Mouse (Mus musculus) stomach, embryonic 16.5 days (tissue): ENCODE data around the gene Igsf21. TPM values are rescaled to one million over a fixed set of nuclear protein-coding genes. Genes with fewer than 3 reads are reported as not detected.

Source experiments
- ATAC-seq: fragments of 200-750 bp; cut with Nextera tagmentation; 2 replicates; pipeline ENCODE4 v1.8.0; 2017; ENCODE audit warnings: moderate number of reproducible peaks, moderate TSS enrichment; ENCODE audit not compliant: insufficient read depth, low FRiP score
- H3K27ac ChIP-seq: fragments of 300-500 bp; sonication (generic); 2 replicates; pipeline ENCODE4 v1.5.1; 2014; ENCODE audit warnings: low read length
- H3K27me3 ChIP-seq: fragments of 300-500 bp; sonication (generic); 2 replicates; pipeline ENCODE4 v1.6.1; 2014; ENCODE audit warnings: low read length, control low read depth, mixed read lengths; ENCODE audit not compliant: control insufficient read depth, insufficient read depth
- H3K36me3 ChIP-seq: fragments of 300-500 bp; sonication (generic); 2 replicates; pipeline ENCODE4 v1.6.1; 2014; ENCODE audit warnings: low read length; ENCODE audit not compliant: control insufficient read depth, insufficient read depth
- H3K4me1 ChIP-seq: fragments of 300-500 bp; sonication (generic); 2 replicates; pipeline ENCODE4 v1.6.1; 2014; ENCODE audit warnings: low read length, control low read depth, mixed read lengths; ENCODE audit not compliant: control insufficient read depth, insufficient read depth
- H3K4me2 ChIP-seq: fragments of 300-500 bp; sonication (generic); 2 replicates; pipeline ENCODE4 v1.6.1; 2014; ENCODE audit warnings: low read depth, low read length, mixed read lengths
- H3K4me3 ChIP-seq: fragments of 300-500 bp; sonication (generic); replicated peaks from 2 replicates; pipeline ENCODE4 v1.5.1; 2014; ENCODE audit warnings: mild to moderate bottlenecking, low read length
- H3K9ac ChIP-seq: fragments of 300-500 bp; sonication (generic); 2 replicates; pipeline ENCODE4 v1.6.1; 2014; ENCODE audit warnings: low read length
- H3K9me3 ChIP-seq: fragments of 300-500 bp; sonication (generic); replicated peaks from 2 replicates; pipeline ENCODE4 v1.6.1; 2016; ENCODE audit warnings: low read length, control low read depth; ENCODE audit not compliant: control insufficient read depth
- WGBS: fragments of 180-500 bp; shearing (Covaris S2); extraction: QIAGEN DNeasy Blood & Tissue Kit; methylation state at CpG from one replicate; pipeline ENCODE4 v1.1.7; 2014; 5-methylcytosine and 5-hydroxymethylcytosine counted together
- polyA plus RNA-seq: library from polyadenylated mRNA; unstranded; fragments of >200 nt; fragmentation: Nextera tagmentation; extraction: Ambion mirVana; gene quantifications from 2 replicates; pipeline ENCODE4 v1.2.1, GENCODE M21; 2015

The Igsf21 gene
- polyA plus RNA-seq, 1 experiment from 2014 or later = 1.3 TPM

DNA sequence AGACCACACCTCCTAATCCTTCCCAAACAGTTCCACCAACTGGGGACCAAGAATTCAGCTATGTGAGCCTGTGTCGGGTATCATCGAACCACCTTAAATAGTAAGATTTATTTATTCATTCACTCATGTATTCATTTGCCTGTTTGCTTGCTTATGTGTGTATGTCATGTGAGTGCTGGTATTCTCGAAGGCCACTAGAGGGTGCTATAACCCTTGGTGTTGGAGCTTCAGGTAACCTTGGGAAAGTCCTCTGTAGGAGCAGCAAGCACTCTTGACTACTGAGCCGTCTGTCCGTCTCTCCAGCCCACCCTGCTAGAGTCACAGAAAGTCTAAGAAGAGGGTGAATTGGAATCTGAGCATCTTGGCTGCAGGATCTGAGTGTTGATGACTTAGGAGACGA lies 103.4 kb downstream of the Igsf21 start:
- H3K27me3 ChIP-seq = no peaks in the 10 kb centered on the region
- no peak overlapping the region for H3K4me3 ChIP-seq
- no peak for ATAC-seq
- no peaks in the 10 kb centered on the region for H3K4me1 ChIP-seq
- no peak overlapping the region for H3K27ac ChIP-seq
- H3K36me3 ChIP-seq = no peaks in the 10 kb centered on the region
- H3K9me3 ChIP-seq = no peaks in the 10 kb centered on the region
- WGBS = 89% methylated on average over 6 of the region's 6 CpGs
- H3K9ac ChIP-seq = no peak overlapping the region
- no peak overlapping the region for H3K4me2 ChIP-seq

DNA sequence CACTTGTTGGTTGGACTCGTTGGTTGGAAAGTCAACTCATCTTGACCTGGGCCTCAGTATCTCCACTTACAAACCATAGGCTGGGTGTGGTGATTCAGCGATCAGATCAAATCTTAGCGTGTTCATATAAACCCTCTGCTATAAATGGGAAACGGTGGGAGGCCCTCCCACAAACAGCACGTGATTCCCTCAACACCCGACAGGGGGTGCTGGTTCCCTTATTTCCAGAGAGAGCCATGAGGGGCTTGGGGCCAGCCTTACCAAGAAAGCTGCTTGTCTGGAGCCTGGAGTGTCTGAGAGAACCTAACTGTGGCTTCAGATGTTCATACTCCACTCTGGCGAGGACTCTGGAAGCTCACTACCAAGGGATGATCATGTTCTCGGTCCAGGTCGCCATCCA lies 106.1 kb downstream of the Igsf21 start:
- no peak overlapping the region for H3K9ac ChIP-seq
- no peak overlapping the region for H3K4me2 ChIP-seq
- H3K27ac ChIP-seq = no peak overlapping the region
- H3K4me1 ChIP-seq = no peaks in the 10 kb centered on the region
- H3K27me3 ChIP-seq = no peaks in the 10 kb centered on the region
- no peaks in the 10 kb centered on the region for H3K36me3 ChIP-seq
- no peak overlapping the region for H3K4me3 ChIP-seq
- no peaks in the 10 kb centered on the region for H3K9me3 ChIP-seq
- ATAC-seq = no peak
- WGBS = 70% methylated on average over 9 of the region's 9 CpGs

DNA sequence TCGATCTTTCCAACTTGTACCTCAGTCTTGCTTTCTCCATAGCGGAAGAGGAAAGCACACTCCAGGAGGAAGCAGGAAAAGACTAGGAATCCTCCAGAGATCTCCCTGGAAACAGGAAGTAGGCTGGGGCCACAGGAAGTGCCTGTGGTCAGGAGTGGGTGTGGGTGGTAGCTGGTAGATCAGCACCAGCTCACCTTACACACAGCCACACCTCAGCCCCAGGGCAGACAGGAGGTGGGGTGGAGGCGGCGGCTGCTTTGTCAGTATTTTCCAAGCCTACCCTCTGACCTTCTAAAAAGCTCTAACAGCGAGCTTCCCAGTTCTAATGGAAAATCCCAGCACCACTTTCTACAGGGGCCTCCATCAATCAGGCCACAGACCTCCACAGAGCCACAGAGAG lies 107.7 kb downstream of the Igsf21 start:
- no peak overlapping the region for H3K4me2 ChIP-seq
- ATAC-seq = no peak; the same call in 1 of the 2 replicates
- WGBS = 44% methylated on average over 5 of the region's 5 CpGs
- no peaks in the 10 kb centered on the region for H3K36me3 ChIP-seq
- no peak overlapping the region for H3K9ac ChIP-seq
- H3K9me3 ChIP-seq = no peaks in the 10 kb centered on the region
- H3K4me1 ChIP-seq = no peaks in the 10 kb centered on the region
- no peak overlapping the region for H3K4me3 ChIP-seq
- no peaks in the 10 kb centered on the region for H3K27me3 ChIP-seq
- H3K27ac ChIP-seq = no peak overlapping the region

DNA sequence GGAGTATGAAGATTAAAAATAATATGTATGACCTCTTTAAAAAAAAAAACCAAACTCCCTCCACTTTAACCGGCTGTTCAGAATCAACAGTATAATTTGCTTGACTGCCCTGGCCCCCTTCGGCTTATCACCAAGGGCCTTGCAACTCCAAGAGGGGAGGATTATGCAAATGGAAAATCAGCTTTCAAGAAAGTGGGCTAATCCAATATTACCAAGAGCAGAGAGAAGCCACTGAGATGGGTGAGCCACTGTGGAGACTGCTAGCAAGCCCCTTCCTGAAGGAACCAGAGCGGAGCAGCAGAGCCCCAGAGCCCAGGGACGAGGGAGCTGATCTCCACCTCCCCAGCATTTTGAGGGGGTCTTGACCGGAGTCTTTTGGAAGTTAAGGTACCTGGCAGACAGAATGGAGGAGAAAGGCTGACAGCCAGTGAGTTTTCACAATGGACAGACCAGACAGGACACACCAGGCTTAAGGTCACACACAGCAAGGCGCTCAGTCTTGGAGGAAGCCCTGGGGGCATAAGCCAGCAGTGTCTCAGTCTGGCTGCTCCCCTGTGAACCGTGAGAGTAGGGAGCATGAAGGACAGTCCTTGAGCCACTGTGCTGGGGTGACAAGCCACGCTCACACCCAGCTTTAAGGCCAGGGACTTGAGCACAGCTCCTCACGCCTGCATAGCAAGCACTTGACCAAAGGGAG lies 114.8 kb downstream of the Igsf21 start:
- Histone ChIP-seq H3K27ac (no peak overlapping the region), H3K36me3 (no peaks in the 10 kb centered on the region), H3K4me1 (no peaks in the 10 kb centered on the region), H3K4me3 (no peak overlapping the region), H3K27me3 (no peaks in the 10 kb centered on the region), H3K9me3 (no peaks in the 10 kb centered on the region), H3K4me2 (no peak overlapping the region), H3K9ac (no peak overlapping the region)
- ATAC-seq = no peak
- 42% methylated on average over 9 of the region's 9 CpGs for WGBS

DNA sequence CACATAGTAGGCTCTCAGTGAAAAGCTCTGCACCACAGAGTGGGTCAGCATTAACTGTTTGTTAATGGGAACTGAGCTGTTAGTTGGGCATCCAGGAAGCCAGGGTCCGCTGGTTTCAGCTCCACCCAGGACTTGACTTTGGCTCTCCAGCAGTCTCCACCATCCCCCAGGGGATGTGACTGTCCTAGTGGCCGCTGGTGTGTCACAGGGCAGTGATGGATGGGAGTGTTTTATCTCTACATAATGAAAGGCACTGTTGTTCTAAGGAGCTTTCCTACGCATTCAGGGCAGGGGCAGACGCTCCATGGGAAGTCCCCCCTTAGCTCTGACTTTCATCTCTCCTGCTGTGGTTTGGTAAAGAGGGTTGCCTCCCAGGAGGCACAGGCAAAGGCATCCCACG lies 115.4 kb downstream of the Igsf21 start:
- H3K9me3 ChIP-seq = no peaks in the 10 kb centered on the region
- no peak for ATAC-seq
- H3K36me3 ChIP-seq = no peaks in the 10 kb centered on the region
- H3K4me2 ChIP-seq = no peak overlapping the region
- H3K27ac ChIP-seq = no peak overlapping the region
- no peaks in the 10 kb centered on the region for H3K27me3 ChIP-seq
- H3K4me1 ChIP-seq = no peaks in the 10 kb centered on the region
- no peak overlapping the region for H3K4me3 ChIP-seq
- WGBS = 8% methylated on average over 5 of the region's 5 CpGs
- no peak overlapping the region for H3K9ac ChIP-seq

DNA sequence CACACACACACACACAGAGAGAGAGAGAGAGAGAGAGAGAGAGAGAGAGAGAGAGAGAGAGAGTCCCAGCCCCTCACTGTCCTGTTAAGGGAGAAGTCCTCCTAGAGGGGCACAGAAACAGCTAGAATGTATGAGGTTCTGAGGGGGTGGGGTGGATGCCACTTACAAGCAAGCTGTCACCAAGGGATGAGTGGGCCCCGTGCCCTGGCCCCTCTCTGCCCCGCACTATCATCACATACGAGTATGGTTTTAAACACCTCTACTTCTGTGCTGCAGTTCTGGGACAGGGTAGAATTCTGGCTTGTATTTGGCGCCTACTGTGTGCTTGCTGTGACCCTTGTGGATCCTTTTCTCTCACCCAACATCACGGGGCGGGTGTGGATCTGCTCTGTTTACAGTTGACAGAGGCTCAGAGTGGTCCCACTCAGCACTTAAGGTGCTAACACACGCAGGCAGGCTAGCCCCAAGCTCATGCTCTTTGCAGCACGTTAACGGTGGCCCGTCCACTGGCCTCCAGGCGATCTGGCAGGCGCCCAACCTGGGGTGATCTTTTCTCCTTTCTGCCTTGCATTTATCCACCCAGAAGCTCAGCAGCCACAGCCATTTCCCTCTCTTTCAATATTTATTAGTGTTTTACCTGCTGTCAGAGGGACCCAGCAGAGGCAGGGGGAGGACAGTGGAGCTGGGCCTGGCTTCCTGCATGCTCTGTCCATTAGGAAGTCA lies 116.9 kb downstream of the Igsf21 start:
- no peak for ATAC-seq
- Histone ChIP-seq H3K27ac (no peak overlapping the region), H3K4me1 (no peaks in the 10 kb centered on the region), H3K27me3 (no peaks in the 10 kb centered on the region), H3K36me3 (no peaks in the 10 kb centered on the region), H3K9ac (no peak overlapping the region), H3K9me3 (no peaks in the 10 kb centered on the region), H3K4me3 (no peak overlapping the region), H3K4me2 (no peak overlapping the region)
- WGBS = 52% methylated on average over 12 of the region's 12 CpGs

DNA sequence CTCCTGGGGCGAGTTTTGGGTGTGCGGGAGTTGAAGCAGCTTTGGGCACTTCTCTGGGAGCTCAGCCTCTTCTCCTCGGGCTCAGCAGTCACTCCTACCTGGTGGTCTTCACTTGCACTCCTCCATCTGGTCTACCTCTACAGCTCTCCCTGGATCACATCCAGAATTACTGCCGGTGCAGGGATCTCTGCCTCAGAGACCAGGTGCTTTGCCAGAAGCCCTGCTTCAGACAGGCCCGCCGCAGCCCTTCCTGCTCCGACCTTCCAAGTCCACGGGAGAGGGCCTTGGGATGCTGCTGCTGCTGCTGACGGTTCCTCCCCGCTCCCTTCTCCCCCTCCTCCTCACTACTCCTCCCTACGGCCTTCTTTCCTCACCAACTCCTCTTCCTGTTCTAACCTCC lies 118.5 kb downstream of the Igsf21 start:
- Histone ChIP-seq H3K4me1 (no peaks in the 10 kb centered on the region), H3K9me3 (no peaks in the 10 kb centered on the region), H3K27ac (no peak overlapping the region), H3K9ac (no peak overlapping the region), H3K4me2 (no peak overlapping the region), H3K4me3 (no peak overlapping the region), H3K27me3 (no peaks in the 10 kb centered on the region), H3K36me3 (no peaks in the 10 kb centered on the region)
- 63% methylated on average over 11 of the region's 11 CpGs for WGBS
- no peak for ATAC-seq

DNA sequence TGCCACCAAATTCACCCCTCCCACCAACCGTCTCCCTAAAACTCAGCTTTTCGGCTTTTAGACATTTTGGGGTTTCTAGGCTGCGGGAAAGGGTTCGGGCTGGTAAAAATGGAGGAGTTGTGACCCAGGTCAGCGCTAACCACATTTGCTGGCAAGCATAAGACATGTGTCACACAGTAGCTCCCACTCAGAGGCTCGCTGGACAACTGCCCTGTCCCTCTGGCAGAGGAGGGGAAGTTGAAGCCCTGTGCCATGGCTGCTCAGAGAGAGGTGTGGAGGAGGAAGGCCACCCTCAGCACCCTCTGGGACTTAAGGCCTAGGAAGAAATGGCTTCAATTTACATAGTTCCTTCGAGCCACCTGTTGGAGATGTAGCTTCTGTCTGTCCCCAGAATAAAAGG lies 120.8 kb downstream of the Igsf21 start:
- H3K4me3 ChIP-seq = no peak overlapping the region
- H3K27me3 ChIP-seq = no peaks in the 10 kb centered on the region
- no peak for ATAC-seq
- 78% methylated on average over 7 of the region's 7 CpGs for WGBS
- H3K27ac ChIP-seq = no peak overlapping the region
- no peaks in the 10 kb centered on the region for H3K9me3 ChIP-seq
- H3K36me3 ChIP-seq = no peaks in the 10 kb centered on the region
- H3K4me2 ChIP-seq = no peak overlapping the region
- no peak overlapping the region for H3K9ac ChIP-seq
- H3K4me1 ChIP-seq = no peaks in the 10 kb centered on the region

DNA sequence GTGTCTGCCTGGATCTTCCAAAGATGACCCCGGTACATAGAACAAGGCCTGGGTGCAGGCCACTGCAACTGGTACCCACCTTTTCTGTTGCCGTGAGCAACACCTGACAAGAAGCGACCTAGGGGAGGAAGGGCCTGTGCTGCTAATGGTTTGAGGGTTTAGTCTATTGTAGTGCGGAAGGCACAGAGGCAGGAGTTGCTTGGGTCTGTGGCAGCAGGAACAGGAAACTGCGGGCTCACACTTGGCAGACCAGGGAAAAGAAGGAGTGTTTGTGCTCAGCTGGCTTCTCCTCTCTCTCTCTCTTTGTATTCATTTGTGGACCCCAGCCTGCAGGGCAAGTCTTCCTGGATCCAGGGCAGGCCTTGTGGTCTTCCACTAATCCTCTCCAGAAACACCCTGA lies 124.0 kb downstream of the Igsf21 start:
- no peak overlapping the region for H3K4me3 ChIP-seq
- H3K9me3 ChIP-seq = no peaks in the 10 kb centered on the region
- H3K4me1 ChIP-seq = no peaks in the 10 kb centered on the region
- H3K36me3 ChIP-seq = no peaks in the 10 kb centered on the region
- no peak overlapping the region for H3K9ac ChIP-seq
- ATAC-seq = no peak
- no peak overlapping the region for H3K4me2 ChIP-seq
- no peaks in the 10 kb centered on the region for H3K27me3 ChIP-seq
- WGBS = 82% methylated on average over 5 of the region's 5 CpGs
- no peak overlapping the region for H3K27ac ChIP-seq
